Mouse (Mus musculus) G1E (cell line): Measurements from ENCODE around the gene Mrgpra2b.

Source experiments
- CTCF ChIP-seq: IDR thresholded peaks from 2 replicates; pipeline ENCODE4 v1.5.1; 2012; ENCODE audit warnings: low read depth, low read length, inconsistent platforms, mixed read lengths
- POLR2AphosphoS5 ChIP-seq: IDR thresholded peaks from 2 replicates; pipeline ENCODE4 v1.6.1; 2012; ENCODE audit warnings: low read depth, low read length, inconsistent platforms; ENCODE audit not compliant: insufficient replicate concordance
- TAL1 ChIP-seq: conservative IDR thresholded peaks from 2 replicates; pipeline ENCODE4 v1.6.1; 2012; ENCODE audit warnings: low read depth, low read length, inconsistent platforms, mixed read lengths

- TF ChIP-seq CTCF (no peak), TAL1 (no peak), POLR2AphosphoS5 (no peak)
Measured at GRCm38 (mm10) chr7:47502953-47503352, 25.7 kb downstream of the Mrgpra2b start.
